Mouse (Mus musculus) intestine, postnatal 0 days (tissue): ENCODE measurements around the gene Gsc. TPM values are rescaled to one million over a fixed set of nuclear protein-coding genes. Genes with fewer than 3 reads are reported as not detected.
A peak's percentile ranks its signal among the peaks of the same experiment; 100 is the strongest.

ENCODE experiments used
- ATAC-seq: fragments of 200-750 bp; cut with Nextera tagmentation; 2 replicates; pipeline ENCODE4 v1.8.0; 2017; ENCODE audit warnings: mild to moderate bottlenecking, moderate TSS enrichment, moderate library complexity
- H3K27ac ChIP-seq: fragments of 300-500 bp; sonication (generic); 2 replicates; pipeline ENCODE4 v1.5.1; 2014; ENCODE audit warnings: mild to moderate bottlenecking, low read depth, low read length, moderate library complexity
- H3K27me3 ChIP-seq: fragments of 300-500 bp; sonication (generic); replicated peaks from 2 replicates; pipeline ENCODE4 v1.6.1; 2014; ENCODE audit warnings: low read length, mixed read lengths; ENCODE audit not compliant: control insufficient read depth, insufficient read depth
- H3K36me3 ChIP-seq: fragments of 300-500 bp; sonication (generic); 2 replicates; pipeline ENCODE4 v1.6.1; 2014; ENCODE audit warnings: mild to moderate bottlenecking, moderate library complexity; ENCODE audit not compliant: control insufficient read depth, insufficient read depth
- H3K4me1 ChIP-seq: fragments of 300-500 bp; sonication (generic); replicated peaks from 2 replicates; pipeline ENCODE4 v1.6.1; 2014; ENCODE audit warnings: antibody characterized with exemption, low read length, mixed read lengths; ENCODE audit not compliant: control insufficient read depth, insufficient read depth
- H3K4me2 ChIP-seq: fragments of 300-500 bp; sonication (generic); replicated peaks from 2 replicates; pipeline ENCODE4 v1.6.1; 2014; ENCODE audit warnings: low read depth, mild to moderate bottlenecking, moderate library complexity
- H3K4me3 ChIP-seq: fragments of 300-500 bp; sonication (generic); 2 replicates; pipeline ENCODE4 v1.5.1; 2014; ENCODE audit warnings: low read depth, low read length
- H3K9ac ChIP-seq: fragments of 300-500 bp; sonication (generic); 2 replicates; pipeline ENCODE4 v1.6.1; 2014; ENCODE audit warnings: mild to moderate bottlenecking, low read depth, low read length
- H3K9me3 ChIP-seq: fragments of 300-500 bp; sonication (generic); 2 replicates; pipeline ENCODE4 v1.6.1; 2016; ENCODE audit warnings: mixed run types; ENCODE audit not compliant: control insufficient read depth
- CTCF ChIP-seq: sonication (generic); IDR thresholded peaks from 2 replicates; pipeline ENCODE4 v1.5.1; 2016; ENCODE audit warnings: low read depth, mild to moderate bottlenecking, control low read depth, antibody characterized with exemption, moderate library complexity
- WGBS: fragments of 180-500 bp; shearing (Covaris S2); extraction: QIAGEN DNeasy Blood & Tissue Kit; methylation state at CpG from one replicate; pipeline ENCODE4 v1.1.7; 2014; 5-methylcytosine and 5-hydroxymethylcytosine counted together
- polyA plus RNA-seq: library from polyadenylated mRNA; unstranded; fragments of >200 nt; fragmentation: Nextera tagmentation; extraction: Ambion mirVana; gene quantifications from 2 replicates; pipeline ENCODE4 v1.2.1, GENCODE M21; 2015

Gsc gene
- polyA plus RNA-seq, 1 experiment from 2014 or later, result not detected

- H3K9me3 ChIP-seq, result no peaks in the 10 kb centered on the region
Observed at GRCm38 (mm10) chr12:104443716-104444115, 29.4 kb downstream of the Gsc start.

GRCm38 (mm10) chr12:104440087-104440760, 32.9 kb downstream of the Gsc start:
- Histone ChIP-seq H3K9ac (no peak overlapping the region), H3K36me3 (no peaks in the 10 kb centered on the region), H3K27ac (no peak overlapping the region), H3K9me3 (no peaks in the 10 kb centered on the region), H3K4me2 (no peak overlapping the region), H3K4me3 (no peak overlapping the region), H3K4me1 (no peaks in the 10 kb centered on the region), H3K27me3 (peaks cover 6% of the 10 kb centered on the region; the same call in 1 of the 2 replicates)
- 12% methylated on average over 22 of the region's 22 CpGs for WGBS
- peak; percentile 99 for TF ChIP-seq CTCF
- ATAC-seq, result no peak

More at GRCm38 (mm10) chr12:104443716-104444115, 29.4 kb downstream of the Gsc start:
- Histone ChIP-seq H3K4me1 (no peaks in the 10 kb centered on the region), H3K4me3 (no peak overlapping the region), H3K27ac (no peak overlapping the region), H3K27me3 (peaks cover 6% of the 10 kb centered on the region; the same call in 1 of the 2 replicates), H3K4me2 (no peak overlapping the region), H3K9ac (no peak overlapping the region), H3K36me3 (no peaks in the 10 kb centered on the region)
- no peak for TF ChIP-seq CTCF
- 78% methylated on average over 11 of the region's 11 CpGs for WGBS
- no peak for ATAC-seq

GRCm38 (mm10) chr12:104433951-104434735, 39.0 kb downstream of the Gsc start:
- H3K36me3 ChIP-seq, result no peaks in the 10 kb centered on the region
- no peaks in the 10 kb centered on the region for H3K27me3 ChIP-seq
- no peaks in the 10 kb centered on the region for H3K4me1 ChIP-seq
- WGBS, result 53% methylated on average over 20 of the region's 20 CpGs
- H3K9ac ChIP-seq, result no peak overlapping the region
- no peak overlapping the region for H3K27ac ChIP-seq
- H3K4me3 ChIP-seq, result no peak overlapping the region
- no peak for TF ChIP-seq CTCF
- no peak overlapping the region for H3K4me2 ChIP-seq
- no peaks in the 10 kb centered on the region for H3K9me3 ChIP-seq
- ATAC-seq, result no peak

GRCm38 (mm10) chr12:104433214-104433613, 39.9 kb downstream of the Gsc start:
- no peak for TF ChIP-seq CTCF
- WGBS, result 43% methylated on average over 7 of the region's 7 CpGs

GRCm38 (mm10) chr12:104431359-104431758, 41.8 kb downstream of the Gsc start:
- WGBS, result 66% methylated on average over 10 of the region's 10 CpGs
- H3K4me2 ChIP-seq, result no peak overlapping the region
- H3K9me3 ChIP-seq, result no peaks in the 10 kb centered on the region
- no peaks in the 10 kb centered on the region for H3K27me3 ChIP-seq
- H3K4me3 ChIP-seq, result no peak overlapping the region
- no peaks in the 10 kb centered on the region for H3K4me1 ChIP-seq
- no peak for TF ChIP-seq CTCF
- ATAC-seq, result no peak
- H3K36me3 ChIP-seq, result no peaks in the 10 kb centered on the region
- no peak overlapping the region for H3K27ac ChIP-seq
- no peak overlapping the region for H3K9ac ChIP-seq

More at GRCm38 (mm10) chr12:104433214-104433613, 39.9 kb downstream of the Gsc start:
- Histone ChIP-seq H3K4me1 (no peaks in the 10 kb centered on the region), H3K9ac (no peak overlapping the region), H3K9me3 (no peaks in the 10 kb centered on the region), H3K27ac (no peak overlapping the region), H3K36me3 (no peaks in the 10 kb centered on the region), H3K4me2 (no peak overlapping the region), H3K4me3 (no peak overlapping the region), H3K27me3 (no peaks in the 10 kb centered on the region)
- ATAC-seq, result no peak

GRCm38 (mm10) chr12:104426915-104427314, 46.2 kb downstream of the Gsc start:
- Histone ChIP-seq H3K36me3 (no peaks in the 10 kb centered on the region), H3K4me1 (no peaks in the 10 kb centered on the region), H3K4me2 (no peak overlapping the region), H3K27me3 (no peaks in the 10 kb centered on the region), H3K27ac (no peak overlapping the region), H3K9ac (no peak overlapping the region), H3K9me3 (no peaks in the 10 kb centered on the region), H3K4me3 (no peak overlapping the region)
- no peak for ATAC-seq
- WGBS, result 6% methylated on average over 7 of the region's 7 CpGs
- TF ChIP-seq CTCF, result peak; percentile 85
